Mouse (Mus musculus) ES-E14 (cell line): Measurements from ENCODE around the gene Slc1a5. TPM values are rescaled to one million over a fixed set of nuclear protein-coding genes. Genes with fewer than 3 reads are reported as not detected.
A peak's percentile ranks its signal among the peaks of the same experiment; 100 is the strongest.

Source experiments
- DNase-seq: peaks from one replicate; pipeline ENCODE4 v3.0.0-alpha.2; 2013; ENCODE audit warnings: low read depth, low spot score
- H3K27ac ChIP-seq: 2 replicates; pipeline ENCODE4 v1.5.1; 2012; ENCODE audit warnings: low read depth, mild to moderate bottlenecking, low read length, moderate library complexity, mixed read lengths; ENCODE audit not compliant: poor library complexity, insufficient read depth, severe bottlenecking
- H3K36me3 ChIP-seq: 2 replicates; pipeline ENCODE4 v1.6.1; 2012; ENCODE audit warnings: mild to moderate bottlenecking, low read length, moderate library complexity, mixed read lengths; ENCODE audit not compliant: control insufficient read depth, poor library complexity, insufficient read depth, severe bottlenecking
- H3K4me1 ChIP-seq, 2 experiments: fragments of 150-350 bp in 1 of 2; sonication (generic) in 1 of 2; 2 replicates each; pipeline ENCODE4 v1.6.1; 2012; ENCODE audit warnings: low read length in 2 of 2, mild to moderate bottlenecking in 1 of 2, mixed read lengths in 1 of 2; ENCODE audit not compliant: control insufficient read depth in 2 of 2, insufficient read depth in 2 of 2, poor library complexity in 1 of 2
- H3K4me3 ChIP-seq, 2 experiments: fragments of 150-350 bp in 1 of 2; sonication (generic) in 1 of 2; 2 replicates each; pipeline ENCODE4 v1.5.1; 2012; ENCODE audit warnings: low read length in 2 of 2, low read depth in 1 of 2, mild to moderate bottlenecking in 1 of 2, mixed read lengths in 1 of 2; ENCODE audit not compliant: insufficient read depth in 1 of 2, poor library complexity in 1 of 2, severe bottlenecking in 1 of 2
- H3K9ac ChIP-seq: 2 replicates; pipeline ENCODE4 v1.6.1; 2012; ENCODE audit warnings: low read depth, mild to moderate bottlenecking, low read length, mixed read lengths; ENCODE audit not compliant: poor library complexity, insufficient read depth, severe bottlenecking
- H3K9me3 ChIP-seq: fragments of 150-350 bp; sonication (generic); 2 replicates; pipeline ENCODE4 v1.6.1; 2012; ENCODE audit warnings: low read depth, mild to moderate bottlenecking, low read length; ENCODE audit not compliant: control insufficient read depth, insufficient read depth
- CHD2 ChIP-seq: IDR thresholded peaks from 2 replicates; pipeline ENCODE4 v1.6.1; 2014; ENCODE audit warnings: mild to moderate bottlenecking, low read depth, low read length, inconsistent platforms
- HCFC1 ChIP-seq: IDR thresholded peaks from 2 replicates; pipeline ENCODE4 v1.6.1; 2012; ENCODE audit warnings: low read length, inconsistent platforms, borderline replicate concordance; ENCODE audit not compliant: insufficient read depth
- MAFK ChIP-seq: IDR thresholded peaks from 2 replicates; pipeline ENCODE4 v1.6.1; 2014; ENCODE audit warnings: mild to moderate bottlenecking, low read depth, low read length, inconsistent platforms; ENCODE audit not compliant: insufficient read depth
- ZC3H11A ChIP-seq: IDR thresholded peaks from 2 replicates; pipeline ENCODE4 v1.6.1; 2012; ENCODE audit warnings: low read depth, mild to moderate bottlenecking, inconsistent platforms, low read length, borderline replicate concordance
- ZNF384 ChIP-seq: IDR thresholded peaks from 2 replicates; pipeline ENCODE4 v1.6.1; 2012; ENCODE audit warnings: low read depth, low read length, inconsistent platforms
- in situ Hi-C, 2 experiments: fragments of 600-800 bp; cut with MboI; formaldehyde crosslinking; loops; one replicate each; pipeline ENCODE4 v1.15.1; 2025; ENCODE audit warnings: low sequenced_read_pairs in 2 of 2, inconsistent platforms in 1 of 2; ENCODE audit not compliant: unreplicated experiment in 2 of 2
- total RNA-seq: library from RNA; depleted of rRNA; stranded (reverse); fragments of 300-350 nt; gene quantifications from 2 replicates; pipeline ENCODE4 v1.2.3, GENCODE M21; 2012; rRNA removed

The Slc1a5 gene
- total RNA-seq, 1 experiment, result 72.0 TPM

DNA sequence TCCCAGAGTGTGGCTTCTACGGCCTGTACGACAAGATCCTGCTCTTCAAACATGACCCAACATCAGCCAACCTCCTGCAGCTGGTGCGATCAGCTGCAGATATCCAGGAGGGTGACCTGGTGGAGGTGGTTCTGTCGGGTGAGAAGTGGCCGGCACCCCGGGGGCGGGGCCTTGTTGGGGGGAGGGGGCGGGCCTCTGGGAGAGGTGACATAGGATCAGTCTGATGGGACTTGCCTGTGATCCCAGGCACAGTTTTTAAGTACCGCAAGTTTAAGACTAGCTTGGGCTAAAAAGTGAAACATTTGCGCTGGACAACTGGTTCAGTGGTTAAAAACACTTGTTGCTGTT, 64.7 kb downstream of the Slc1a5 start:
- peaks cover 3 to 20% of the 10 kb centered on the region in 2 experiments; a peak in 3 of 4 replicates for H3K4me1 ChIP-seq
- peaks cover 4% of the 10 kb centered on the region; the same call in 1 of the 2 replicates for H3K36me3 ChIP-seq
- TF ChIP-seq MAFK (no peak), HCFC1 (no peak)
- no peak for DNase-seq
- no peaks in the 10 kb centered on the region for H3K9me3 ChIP-seq
- peak overlapping the region; percentile 12; the same call in 1 of the 2 replicates for H3K9ac ChIP-seq
- in situ Hi-C loops, result no loop called here
- H3K4me3 ChIP-seq, result peak overlapping the region; percentile 45 to 54; a peak in 2 of 4 replicates
- H3K27ac ChIP-seq, result no peak overlapping the region

DNA sequence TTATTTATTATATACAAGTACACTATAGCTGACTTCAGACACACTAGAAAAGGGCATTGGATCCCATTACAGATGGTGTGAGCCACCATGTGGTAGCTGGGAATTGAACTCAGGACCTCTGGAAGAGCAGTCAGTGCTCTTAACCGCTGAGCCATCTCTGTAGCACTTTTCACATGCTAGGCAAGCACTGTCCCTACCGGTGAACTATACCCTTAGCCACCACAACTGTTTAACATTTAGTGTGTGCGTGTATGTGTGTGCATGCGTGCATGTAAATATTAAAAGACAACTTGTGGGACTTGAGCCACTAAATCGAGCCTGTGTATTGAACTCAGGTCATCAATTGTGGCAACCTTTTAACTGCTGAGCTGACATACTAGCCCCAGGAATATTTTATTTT, 65.6 kb downstream of the Slc1a5 start:
- no peaks in the 10 kb centered on the region; the same call in 1 of the 2 replicates for H3K36me3 ChIP-seq
- no peak overlapping the region for H3K9ac ChIP-seq
- no peak overlapping the region for H3K27ac ChIP-seq
- in situ Hi-C loops, result no loop called here
- peaks cover 3 to 14% of the 10 kb centered on the region in 2 experiments; a peak in 3 of 4 replicates for H3K4me1 ChIP-seq
- DNase-seq, result no peak
- no peaks in the 10 kb centered on the region for H3K9me3 ChIP-seq
- TF ChIP-seq HCFC1, result no peak
- H3K4me3 ChIP-seq, result no peak overlapping the region

DNA sequence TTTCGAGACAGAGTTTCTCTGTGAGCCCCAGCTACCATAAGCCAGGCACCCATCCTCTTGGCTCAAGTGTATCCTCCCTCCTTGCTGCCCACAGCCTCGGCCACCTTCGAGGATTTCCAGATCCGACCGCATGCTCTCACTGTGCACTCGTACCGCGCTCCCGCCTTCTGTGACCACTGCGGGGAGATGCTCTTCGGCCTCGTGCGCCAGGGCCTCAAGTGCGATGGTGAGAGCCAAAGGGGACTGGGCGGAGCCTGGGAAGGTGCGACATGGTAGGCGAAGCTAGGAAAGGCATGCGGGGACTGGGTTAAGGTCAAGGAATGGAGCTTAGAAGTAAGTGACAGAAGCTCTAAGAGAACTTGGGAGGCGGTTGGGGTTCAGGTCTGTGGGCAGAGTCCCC, 66.4 kb downstream of the Slc1a5 start:
- no peaks in the 10 kb centered on the region for H3K9me3 ChIP-seq
- H3K4me1 ChIP-seq, result peaks cover 3 to 14% of the 10 kb centered on the region in 2 experiments; a peak in 3 of 4 replicates
- no peak overlapping the region for H3K9ac ChIP-seq
- no peak for TF ChIP-seq ZNF384
- no peak for TF ChIP-seq HCFC1
- no peak for TF ChIP-seq CHD2
- no peak for TF ChIP-seq MAFK
- TF ChIP-seq ZC3H11A, result no peak
- H3K27ac ChIP-seq, result no peak overlapping the region
- in situ Hi-C loops, result no loop called here
- no peaks in the 10 kb centered on the region; the same call in 1 of the 2 replicates for H3K36me3 ChIP-seq
- DNase-seq, result no peak
- no peak overlapping the region for H3K4me3 ChIP-seq

Other genes with a start within 250 kb of the Slc1a5 start
- gene Arhgap35, start 166.3 kb upstream of the Slc1a5 start, total RNA-seq, result 43.0 and 46.6 TPM in 2 replicates
- not detected in 2 replicates for gene Ceacam15, start 105.6 kb upstream of the Slc1a5 start, total RNA-seq
- gene Ceacam9, start 59.4 kb upstream of the Slc1a5 start, total RNA-seq, result 0.22 TPM in 1 of 2 replicates, not detected in the other
- 188 and 227 TPM in 2 replicates for gene Ap2s1, start 42.9 kb upstream of the Slc1a5 start, total RNA-seq
- gene Strn4, start 34.5 kb downstream of the Slc1a5 start, total RNA-seq, result 76.0 and 105 TPM in 2 replicates
- 12.8 and 18.5 TPM in 2 replicates for gene Fkrp, start 35.4 kb downstream of the Slc1a5 start, total RNA-seq
- gene Prkd2, start 61.6 kb downstream of the Slc1a5 start, total RNA-seq, result 5.7 and 6.9 TPM in 2 replicates
- 4.5 and 7.0 TPM in 2 replicates for gene Dact3, start 94.0 kb downstream of the Slc1a5 start, total RNA-seq
- gene Gng8, start 110.4 kb downstream of the Slc1a5 start, total RNA-seq, result 0.79 and 1.0 TPM in 2 replicates
- gene Ptgir, start 125.2 kb downstream of the Slc1a5 start, total RNA-seq, result 0.09 and 0.26 TPM in 2 replicates
- 163 and 198 TPM in 2 replicates for gene Calm3, start 142.8 kb downstream of the Slc1a5 start, total RNA-seq
- gene Pnmal2, start 163.3 kb downstream of the Slc1a5 start, total RNA-seq, result 0.71 and 0.85 TPM in 2 replicates
- gene Pnmal1, start 178.3 kb downstream of the Slc1a5 start, total RNA-seq, result 0.26 and 0.45 TPM in 2 replicates
- gene Gm42372, start 201.7 kb downstream of the Slc1a5 start, total RNA-seq, result 0.13 and 0.21 TPM in 2 replicates
- 2.8 and 4.1 TPM in 2 replicates for gene Ccdc8, start 211.4 kb downstream of the Slc1a5 start, total RNA-seq
- 112 and 127 TPM in 2 replicates for gene Ppp5c, start 246.6 kb downstream of the Slc1a5 start, total RNA-seq